Mouse (Mus musculus): ENCODE measurements around the gene Slc25a12.

The Slc25a12 gene

GRCm38 (mm10) chr2:71250841-71251240 lies 116.7 kb downstream of the Slc25a12 start:
- DNase-seq (ENCODE audit: low spot score in 2 of 2): no peak

- DNase-seq (ENCODE audit: low spot score in 2 of 2): no peak
Observed at GRCm38 (mm10) chr2:71248071-71248470, 119.5 kb downstream of the Slc25a12 start.

- DNase-seq (ENCODE audit: low spot score in 2 of 2): peak in 1 of 2 experiments; percentile 31
Observed at GRCm38 (mm10) chr2:71246096-71246495, 121.5 kb downstream of the Slc25a12 start.

GRCm38 (mm10) chr2:71245416-71245815 lies 122.1 kb downstream of the Slc25a12 start:
- DNase-seq (ENCODE audit: low spot score in 2 of 2): peak; percentile 48 to 58

- no peak for DNase-seq (ENCODE audit: low spot score in 2 of 2)
Observed at GRCm38 (mm10) chr2:71244807-71245206, 122.7 kb downstream of the Slc25a12 start.

- DNase-seq (ENCODE audit: low spot score in 2 of 2): no peak
Observed at GRCm38 (mm10) chr2:71243058-71243672, 124.4 kb downstream of the Slc25a12 start.

- no peak for DNase-seq (ENCODE audit: low spot score in 2 of 2)
Observed at GRCm38 (mm10) chr2:71242180-71242579, 125.4 kb downstream of the Slc25a12 start.

GRCm38 (mm10) chr2:71241505-71241904 lies 126.0 kb downstream of the Slc25a12 start:
- DNase-seq (ENCODE audit: low spot score in 2 of 2): no peak

- DNase-seq (ENCODE audit: low spot score in 2 of 2): no peak
Observed at GRCm38 (mm10) chr2:71236009-71236408, 131.5 kb downstream of the Slc25a12 start.

GRCm38 (mm10) chr2:71235420-71235819 lies 132.1 kb downstream of the Slc25a12 start:
- no peak for DNase-seq (ENCODE audit: low spot score in 2 of 2)

GRCm38 (mm10) chr2:71232976-71233375 lies 134.6 kb downstream of the Slc25a12 start:
- DNase-seq (ENCODE audit: low spot score in 2 of 2): no peak

GRCm38 (mm10) chr2:71231951-71232350 lies 135.6 kb downstream of the Slc25a12 start:
- no peak for DNase-seq (ENCODE audit: low spot score in 2 of 2)

GRCm38 (mm10) chr2:71229603-71230002 lies 137.9 kb downstream of the Slc25a12 start:
- no peak for DNase-seq (ENCODE audit: low spot score in 2 of 2)

- no peak for DNase-seq (ENCODE audit: low spot score in 2 of 2)
Observed at GRCm38 (mm10) chr2:71227398-71227797, 140.2 kb downstream of the Slc25a12 start.

Measured in right cerebral cortex, adult 2 months (tissue).